ENCODE assay signal across 27 mouse cellular contexts in genomic region chr4:139804896-139805295, GRCm38 (mm10). TPM values are rescaled to one million over a fixed set of nuclear protein-coding genes. Genes with fewer than 3 reads are reported as not detected.
DNase-seq lines count a peak whose midpoint lies in the region; ATAC-seq lines count a peak whose summit lies in the region.
"Had no signal": no experiment of that assay in that cellular context is flagged by ENCODE, and none has a peak within 500 bp of the region (broad histone marks: within the 10 kb centered on the region; RNA-seq: fewer than 3 reads in every experiment).

No protein-coding gene starts in this region.

- DNase-seq in adrenal gland, adult 2 months: peak; percentile 53
- DNase-seq in adrenal gland, postnatal 4 days (ENCODE audit: low spot score in 2 of 2): no peak
- no peak for DNase-seq in hindbrain, embryonic 10.5 days (ENCODE audit: low spot score)
- DNase-seq in adrenal gland, postnatal 36 days: peak; percentile 52 to 53
- DNase-seq in adipocyte (ENCODE audit: low spot score): no peak
- DNase-seq in thymus, postnatal 25 days: no peak
- DNase-seq: cerebellum, adult 11 months; cerebellum, adult 8-10 months; cerebellum, postnatal 14 days; embryo, embryonic 11 days; gastrocnemius, postnatal 14 days; heart, adult 2 months had no signal

- no peaks in the 10 kb centered on the region for H3K9me3 ChIP-seq in hindbrain, embryonic 10.5 days
- H3K9me3 ChIP-seq in hindbrain, embryonic 13.5 days: no peaks in the 10 kb centered on the region
- H3K9me3 ChIP-seq: embryonic facial prominence, embryonic 15.5 days; forebrain, embryonic 15.5 days; heart, embryonic 12.5 days had no signal

- WGBS in hindbrain, embryonic 10.5 days: 82% methylated on average over 8 of the region's 8 CpGs
- WGBS in hindbrain, embryonic 13.5 days: 68% methylated on average over 8 of the region's 8 CpGs

- H3K27me3 ChIP-seq in hindbrain, embryonic 10.5 days (ENCODE audit: insufficient read depth, poor library complexity, severe bottlenecking): peaks cover 97% of the 10 kb centered on the region
- H3K27me3 ChIP-seq in hindbrain, embryonic 13.5 days: peaks cover 93% of the 10 kb centered on the region
- H3K27me3 ChIP-seq: Patski had no signal

- ATAC-seq in hindbrain, embryonic 13.5 days (ENCODE audit: low FRiP score): no peak
- ATAC-seq: activated CD4-positive, CD25-positive, alpha-beta regulatory T cell, adult 4 months; forebrain, embryonic 15.5 days; hindbrain, embryonic 16.5 days; inflammation-experienced regulatory T-cells, adult 6 months; intestine, postnatal 0 days; Patski had no signal

- no peak overlapping the region for H3K4me3 ChIP-seq in hindbrain, embryonic 10.5 days
- no peak overlapping the region for H3K4me3 ChIP-seq in hindbrain, embryonic 13.5 days
- H3K4me3 ChIP-seq: embryonic facial prominence, embryonic 15.5 days; erythroblast, embryonic 14.5 days; forebrain, embryonic 15.5 days; heart, adult 2 months; heart, embryonic 12.5 days had no signal

- no peaks in the 10 kb centered on the region for H3K36me3 ChIP-seq in hindbrain, embryonic 10.5 days
- H3K36me3 ChIP-seq in hindbrain, embryonic 13.5 days: no peaks in the 10 kb centered on the region
- H3K36me3 ChIP-seq: embryonic facial prominence, embryonic 15.5 days; forebrain, embryonic 15.5 days; heart, embryonic 12.5 days had no signal

- no peak overlapping the region for H3K4me2 ChIP-seq in hindbrain, embryonic 13.5 days
- H3K4me2 ChIP-seq: embryonic facial prominence, embryonic 15.5 days; forebrain, embryonic 15.5 days; heart, embryonic 12.5 days had no signal

- peaks cover 96% of the 10 kb centered on the region for H3K4me1 ChIP-seq in hindbrain, embryonic 10.5 days (replicated peaks)
- peaks cover 42% of the 10 kb centered on the region for H3K4me1 ChIP-seq in hindbrain, embryonic 13.5 days (replicated peaks)

- peak overlapping the region; percentile 86 for H3K27ac ChIP-seq in hindbrain, embryonic 10.5 days
- no peak overlapping the region for H3K27ac ChIP-seq in hindbrain, embryonic 13.5 days
- H3K27ac ChIP-seq: embryonic facial prominence, embryonic 15.5 days; forebrain, embryonic 15.5 days; heart, adult 2 months had no signal

- no peak overlapping the region for H3K9ac ChIP-seq in hindbrain, embryonic 13.5 days
- H3K9ac ChIP-seq: embryonic facial prominence, embryonic 15.5 days; forebrain, embryonic 15.5 days; heart, embryonic 12.5 days had no signal

RNA-seq across cellular contexts. Expression of gene Pax7, which starts 28.4 kb away (rescaled TPM):
- total RNA-seq in adrenal gland, adult 2 months (2021): not detected
- not detected in 2 replicates for polyA plus RNA-seq in adrenal gland, adult 2 months (2012; rRNA removed)
- total RNA-seq in adrenal gland, postnatal 4 days (2021): under 1 TPM; 0.11 to 0.40 TPM
- 2.3 and 2.6 TPM in 2 replicates for polyA plus RNA-seq in hindbrain, embryonic 10.5 days (2016; fragmentation: Nextera tagmentation; extraction: Ambion mirVana)
- polyA plus RNA-seq in hindbrain, embryonic 13.5 days (2015; fragmentation: Nextera tagmentation; extraction: Ambion mirVana): 0.84 and 1.6 TPM in 2 replicates
- total RNA-seq in adrenal gland, postnatal 36 days (2021): not detected
- total RNA-seq: CH12.LX; common myeloid progenitor, adult 5-6 weeks; heart, adult 2 months; heart, postnatal 25 days had no signal
- polyA plus RNA-seq: activated CD4-positive, CD25-positive, alpha-beta regulatory T cell, adult 4 months; erythroblast, embryonic 14.5 days; gonadal fat pad, adult 2 months; heart, adult 2 months; heart, embryonic 16.5 days; inflammation-experienced regulatory T-cells, adult 6 months; intestine, postnatal 0 days; Patski had no signal

Comparison
In these comparisons a context has a peak if more than half of its experiments do, and no peak if none do; other contexts are left out.
1. DNase-seq: peak in adrenal gland, adult 2 months (single experiment) and adrenal gland, postnatal 36 days (2 of 2); none in adrenal gland, postnatal 4 days (0 of 2), hindbrain, embryonic 10.5 days (single experiment), adipocyte (single experiment) and thymus, postnatal 25 days (single experiment).